Mouse (Mus musculus) central nervous system, embryonic 18 days (tissue): Measurements from ENCODE around the gene Etv5. TPM values are rescaled to one million over a fixed set of nuclear protein-coding genes. Genes with fewer than 3 reads are reported as not detected.

ENCODE experiments used
- polyA plus RNA-seq: library from polyadenylated mRNA; depleted of rRNA; stranded (reverse); fragments of >200 nt; gene quantifications from 2 replicates; pipeline ENCODE4 v1.2.3, GENCODE M21; 2012; rRNA removed

Etv5 gene
- polyA plus RNA-seq = 26.5 and 26.8 TPM in 2 replicates

GRCm38 (mm10) chr16:22439499-22440177, at the start of gene Etv5:
Gene Etv5 (minus strand): TSS chr16:22439719.

Other genes starting within 250 kb of the Etv5 start
- 149 and 158 TPM in 2 replicates for gene Tra2b, start 173.7 kb downstream of the Etv5 start, polyA plus RNA-seq
- 3.0 and 3.6 TPM in 2 replicates for gene Dgkg, start 217.5 kb upstream of the Etv5 start, polyA plus RNA-seq